Mouse (Mus musculus) myocyte (in vitro differentiated cells): ENCODE results near the gene E030030I06Rik.
"Not testable (repeated sequence)": the region's sequence is repeated elsewhere in the genome, so short reads cannot be mapped to it uniquely, and the experiment has no call there.

Experiments
- E2F4 ChIP-seq: IDR thresholded peaks from one replicate; pipeline ENCODE4 v1.6.1; 2011; ENCODE audit warnings: mild to moderate bottlenecking, control low read depth, moderate library complexity; ENCODE audit not compliant: insufficient read depth
- MAX ChIP-seq: IDR thresholded peaks from one replicate; pipeline ENCODE4 v1.6.1; 2011; ENCODE audit warnings: low read depth, mild to moderate bottlenecking, control low read depth
- MYOD1 ChIP-seq, 3 experiments: IDR thresholded peaks; one replicate each; pipeline ENCODE4 v1.6.1; 2011; ENCODE audit warnings: control low read depth in 2 of 3, low read depth in 2 of 3, mild to moderate bottlenecking in 2 of 3, moderate library complexity in 1 of 3; ENCODE audit not compliant: insufficient read length in 2 of 3, control insufficient read depth in 1 of 3
- MYOG ChIP-seq, 3 experiments: IDR thresholded peaks; one replicate each; pipeline ENCODE4 v1.6.1; 2011; ENCODE audit warnings: control low read depth in 2 of 3, low read depth in 2 of 3, mild to moderate bottlenecking in 2 of 3; ENCODE audit not compliant: insufficient read length in 2 of 3, control insufficient read depth in 1 of 3, insufficient read depth in 1 of 3
- POLR2A ChIP-seq: IDR thresholded peaks from one replicate; pipeline ENCODE4 v1.6.1; 2011; ENCODE audit warnings: low read depth, mild to moderate bottlenecking, control low read depth, moderate library complexity; ENCODE audit not compliant: insufficient read length
- REST ChIP-seq: IDR thresholded peaks from one replicate; pipeline ENCODE4 v1.6.1; 2011; ENCODE audit warnings: mild to moderate bottlenecking, control low read depth, moderate library complexity; ENCODE audit not compliant: insufficient read depth, insufficient read length
- SRF ChIP-seq: IDR thresholded peaks from one replicate; pipeline ENCODE4 v1.6.1; 2011; ENCODE audit warnings: low read depth; ENCODE audit not compliant: control insufficient read depth, insufficient read length
- TCF3 ChIP-seq: IDR thresholded peaks from one replicate; pipeline ENCODE4 v1.6.1; 2011; ENCODE audit warnings: low read depth, control low read depth; ENCODE audit not compliant: insufficient read length
- USF1 ChIP-seq: IDR thresholded peaks from one replicate; pipeline ENCODE4 v1.6.1; 2011; ENCODE audit warnings: low read depth, mild to moderate bottlenecking, control low read depth, moderate library complexity

DNA sequence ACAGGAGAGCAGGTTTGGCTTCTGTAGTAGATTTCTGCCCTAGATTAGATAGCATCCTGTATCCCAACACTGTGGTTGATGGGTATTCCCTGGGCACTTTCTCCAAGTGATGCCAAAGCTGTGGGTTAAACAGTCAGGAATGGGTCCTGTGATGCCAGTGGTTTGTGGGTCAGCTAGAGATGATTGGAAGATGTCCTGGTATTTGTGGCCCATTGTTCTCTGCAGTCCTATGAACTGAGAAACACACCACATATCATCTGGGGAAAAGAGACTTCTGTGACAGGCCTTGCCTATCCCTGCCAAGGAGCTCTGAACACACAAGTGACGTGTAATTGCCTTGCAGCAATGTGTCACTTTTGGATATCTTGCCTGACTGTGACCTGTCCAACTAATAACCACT lies 18.0 kb upstream of the E030030I06Rik start:
- TF ChIP-seq POLR2A; MAX; MYOD1 (IDR thresholded peaks at IDR 0.05; ENCODE audit: control insufficient read depth in 1 of 3, insufficient read length in 2 of 3, low read depth in 2 of 3); E2F4; REST; MYOG (IDR thresholded peaks at IDR 0.05; ENCODE audit: control insufficient read depth in 1 of 3, insufficient read depth in 1 of 3, insufficient read length in 2 of 3, low read depth in 2 of 3); USF1; SRF; TCF3: not testable (repeated sequence)
